Mouse (Mus musculus) liver, adult 2 months (tissue): ENCODE data around the gene Usp2.

Experiments
- CTCF ChIP-seq: fragments of 200-500 bp; IDR thresholded peaks from 2 replicates; pipeline ENCODE4 v1.5.1; 2011; ENCODE audit warnings: low read depth, low read length, control low read depth
- POLR2A ChIP-seq: fragments of 200-500 bp; IDR thresholded peaks from 2 replicates; pipeline ENCODE4 v1.6.1; 2011; ENCODE audit warnings: low read length, control low read depth; ENCODE audit not compliant: insufficient read depth; ENCODE audit errors: extremely low read depth

GRCm38 (mm10) chr9:44105781-44106180 lies 39.0 kb downstream of the Usp2 start:
- no peak for TF ChIP-seq POLR2A
- no peak for TF ChIP-seq CTCF
